Mouse (Mus musculus): Measurements from ENCODE around the gene Dnaic2.

Gene Dnaic2

GRCm38 (mm10) chr11:114795231-114795746 is 68.1 kb downstream of the Dnaic2 start:
- intact Hi-C loops (cut with DNase I) = loop anchor here (10.0 kb wide), 1 partner anchor 350 kb away; no protein-coding TSS in a partner anchor

GRCm38 (mm10) chr11:114795848-114796322 is 68.7 kb downstream of the Dnaic2 start, which contains the start of gene Btbd17:
Gene Btbd17, minus strand, starts transcription at chr11:114795945.
- intact Hi-C loops (cut with DNase I) = loop anchor here (10.0 kb wide), 1 partner anchor 349 kb away; no protein-coding TSS in a partner anchor

- intact Hi-C loops (cut with DNase I) = loop anchor here (10.0 kb wide), 1 partner anchor 348 kb away; no protein-coding TSS in a partner anchor
Observed at GRCm38 (mm10) chr11:114797176-114797575, 70.0 kb downstream of the Dnaic2 start.

GRCm38 (mm10) chr11:114797981-114798380 is 70.8 kb downstream of the Dnaic2 start:
- intact Hi-C loops (cut with DNase I) = loop anchor here (10.0 kb wide), 1 partner anchor 347 kb away; no protein-coding TSS in a partner anchor

GRCm38 (mm10) chr11:114798624-114799023 is 71.4 kb downstream of the Dnaic2 start, which contains the start of gene Gpr142:
Gene Gpr142, plus strand, starts transcription at chr11:114798924.
- intact Hi-C loops (cut with DNase I) = loop anchor here (10.0 kb wide), 1 partner anchor 346 kb away; no protein-coding TSS in a partner anchor

GRCm38 (mm10) chr11:114801906-114802305 is 74.7 kb downstream of the Dnaic2 start:
- intact Hi-C loops (cut with DNase I) = no loop called here

GRCm38 (mm10) chr11:114802540-114803267 is 75.5 kb downstream of the Dnaic2 start:
- intact Hi-C loops (cut with DNase I) = no loop called here

GRCm38 (mm10) chr11:114803990-114804389 is 76.8 kb downstream of the Dnaic2 start:
- intact Hi-C loops (cut with DNase I) = no loop called here

GRCm38 (mm10) chr11:114807025-114807424 is 79.8 kb downstream of the Dnaic2 start:
- intact Hi-C loops (cut with DNase I) = no loop called here

All from adrenal gland (tissue).